Mouse (Mus musculus) hindbrain, embryonic 16.5 days (tissue): Measurements from ENCODE around the gene Copb1. TPM values are rescaled to one million over a fixed set of nuclear protein-coding genes. Genes with fewer than 3 reads are reported as not detected.
A peak's percentile ranks its signal among the peaks of the same experiment; 100 is the strongest.

Experiments used
- ATAC-seq: fragments of 200-750 bp; cut with Nextera tagmentation; 2 replicates; pipeline ENCODE4 v1.8.0; 2017; ENCODE audit warnings: moderate TSS enrichment, moderate library complexity
- H3K27ac ChIP-seq: fragments of 300-500 bp; sonication (generic); 2 replicates; pipeline ENCODE4 v1.5.1; 2014; ENCODE audit warnings: low read depth, mild to moderate bottlenecking, control low read depth, low read length, moderate library complexity
- H3K27me3 ChIP-seq: fragments of 300-500 bp; sonication (generic); replicated peaks from 2 replicates; pipeline ENCODE4 v1.6.1; 2014; ENCODE audit warnings: low read length; ENCODE audit not compliant: control insufficient read depth, insufficient read depth
- H3K36me3 ChIP-seq: fragments of 300-500 bp; sonication (generic); 2 replicates; pipeline ENCODE4 v1.6.1; 2014; ENCODE audit warnings: mild to moderate bottlenecking, low read length, moderate library complexity, mixed read lengths; ENCODE audit not compliant: control insufficient read depth, insufficient read depth
- H3K4me1 ChIP-seq: fragments of 300-500 bp; sonication (generic); 2 replicates; pipeline ENCODE4 v1.6.1; 2014; ENCODE audit warnings: low read depth, low read length; ENCODE audit not compliant: control insufficient read depth, insufficient read depth
- H3K4me2 ChIP-seq: fragments of 300-500 bp; sonication (generic); 2 replicates; pipeline ENCODE4 v1.6.1; 2014; ENCODE audit warnings: mild to moderate bottlenecking, low read length, control low read depth, moderate library complexity
- H3K4me3 ChIP-seq: fragments of 300-500 bp; sonication (generic); 2 replicates; pipeline ENCODE4 v1.5.1; 2014; ENCODE audit warnings: mild to moderate bottlenecking, low read length, control low read depth, moderate library complexity
- H3K9ac ChIP-seq: fragments of 300-500 bp; sonication (generic); 2 replicates; pipeline ENCODE4 v1.6.1; 2014; ENCODE audit warnings: low read depth, mild to moderate bottlenecking, control low read depth, low read length, moderate library complexity
- H3K9me3 ChIP-seq: fragments of 300-500 bp; sonication (generic); 2 replicates; pipeline ENCODE4 v1.6.1; 2014; ENCODE audit warnings: mild to moderate bottlenecking, low read length, moderate library complexity; ENCODE audit not compliant: control insufficient read depth
- WGBS: fragments of 180-500 bp; shearing (Covaris S2); extraction: QIAGEN DNeasy Blood & Tissue Kit; methylation state at CpG from one replicate; pipeline ENCODE4 v1.1.7; 2014; 5-methylcytosine and 5-hydroxymethylcytosine counted together
- polyA plus RNA-seq: library from polyadenylated mRNA; unstranded; fragments of >200 nt; fragmentation: Nextera tagmentation; extraction: Ambion mirVana; gene quantifications from 2 replicates; pipeline ENCODE4 v1.2.1, GENCODE M21; 2015

Copb1 gene
- polyA plus RNA-seq, 1 experiment from 2014 or later, result 86.6 TPM

DNA sequence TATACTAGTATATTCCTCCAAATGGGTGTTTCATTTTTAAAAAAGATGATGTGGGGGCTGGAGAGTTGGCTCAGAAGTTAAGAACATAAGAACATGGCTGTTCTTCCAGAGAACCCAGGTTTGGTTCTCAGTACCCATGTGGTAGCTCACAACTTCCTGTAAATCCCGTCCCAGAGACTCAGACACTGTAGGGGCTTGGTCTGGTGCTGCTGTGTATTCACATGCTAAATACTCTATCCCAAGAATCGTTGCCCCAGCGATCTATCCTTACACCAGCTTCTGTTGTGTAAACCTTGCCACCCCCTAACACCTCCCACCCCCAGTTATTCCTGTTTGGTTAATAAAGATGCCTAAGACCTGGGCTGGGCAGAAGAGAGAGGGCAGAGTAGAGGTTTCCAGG, 61.9 kb downstream of the Copb1 start:
- Histone ChIP-seq H3K36me3 (no peaks in the 10 kb centered on the region), H3K4me1 (no peaks in the 10 kb centered on the region), H3K27ac (no peak overlapping the region), H3K4me3 (no peak overlapping the region), H3K4me2 (no peak overlapping the region), H3K9ac (no peak overlapping the region), H3K27me3 (no peaks in the 10 kb centered on the region), H3K9me3 (no peaks in the 10 kb centered on the region)
- whole genome bisulfite sequencing, result 31% methylated on average over 3 of the region's 3 CpGs
- no peak for ATAC-seq

DNA sequence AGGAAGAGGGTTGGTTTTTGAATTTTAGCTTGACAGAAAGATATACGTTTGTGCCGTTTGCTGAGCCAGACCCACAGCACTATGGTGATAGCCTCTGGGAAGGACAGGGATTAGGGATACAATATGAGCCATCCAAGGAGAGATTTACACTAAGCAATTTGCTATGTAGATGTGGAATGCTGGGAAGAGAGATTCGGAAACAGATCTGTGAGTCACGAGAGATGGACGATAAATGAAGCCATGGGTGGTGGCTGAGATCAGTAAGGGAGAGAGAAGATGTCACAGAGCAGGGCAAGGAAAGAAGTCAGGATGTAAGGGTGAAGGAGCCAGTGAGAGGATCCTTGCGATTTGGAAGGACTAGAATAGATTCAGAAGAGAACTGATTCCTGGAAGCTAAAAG, 71.1 kb downstream of the Copb1 start:
- 70% methylated on average over 6 of the region's 6 CpGs for WGBS
- Histone ChIP-seq H3K4me2 (no peak overlapping the region), H3K27me3 (no peaks in the 10 kb centered on the region), H3K9ac (no peak overlapping the region), H3K36me3 (no peaks in the 10 kb centered on the region), H3K4me1 (peaks cover 6% of the 10 kb centered on the region), H3K4me3 (no peak overlapping the region), H3K27ac (no peak overlapping the region), H3K9me3 (no peaks in the 10 kb centered on the region)
- no peak for ATAC-seq

DNA sequence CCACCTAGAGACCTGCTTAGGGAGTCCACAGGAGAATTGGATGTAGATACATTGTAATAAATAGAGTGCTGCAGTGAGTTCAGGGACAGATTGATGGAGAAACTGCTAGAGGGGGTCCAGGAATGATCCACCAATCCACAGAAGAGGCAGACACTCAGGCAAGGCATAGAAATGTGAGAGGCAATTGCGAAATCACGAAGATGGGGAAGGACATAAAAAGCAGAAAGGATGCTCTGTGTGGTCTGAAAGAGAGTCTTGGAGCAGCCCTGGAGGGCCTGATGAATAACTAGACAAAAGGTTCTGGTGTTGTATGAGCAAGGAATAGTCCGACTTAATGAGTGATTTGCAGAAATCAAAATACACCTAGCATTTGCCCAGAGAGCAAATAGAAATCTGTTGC, 71.8 kb downstream of the Copb1 start:
- H3K27me3 ChIP-seq, result no peaks in the 10 kb centered on the region
- peaks cover 6% of the 10 kb centered on the region for H3K4me1 ChIP-seq
- H3K9me3 ChIP-seq, result no peaks in the 10 kb centered on the region
- H3K9ac ChIP-seq, result no peak overlapping the region
- no peaks in the 10 kb centered on the region for H3K36me3 ChIP-seq
- no peak overlapping the region for H3K4me2 ChIP-seq
- ATAC-seq, result no peak
- H3K4me3 ChIP-seq, result no peak overlapping the region
- no peak overlapping the region for H3K27ac ChIP-seq
- 81% methylated on average over 3 of the region's 3 CpGs for WGBS

DNA sequence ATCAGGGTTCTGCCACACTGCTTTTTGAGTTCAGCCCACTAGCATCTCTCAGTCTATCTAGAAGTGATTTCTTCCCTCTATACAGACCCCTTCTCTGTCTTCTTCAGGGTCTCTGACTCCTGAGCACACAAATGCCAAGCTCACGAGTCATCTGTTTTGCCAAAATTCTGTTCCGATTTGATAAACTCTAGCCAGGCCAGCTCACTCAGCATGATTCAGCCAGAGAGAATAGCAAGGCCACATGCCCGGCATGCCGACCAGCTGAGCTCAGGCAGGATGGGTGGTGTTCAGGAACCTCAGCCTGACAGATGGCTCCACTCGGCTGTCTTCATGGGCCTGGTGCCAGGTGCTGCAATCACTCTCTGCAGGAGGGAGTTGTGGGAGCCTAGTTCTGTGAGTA, 73.1 kb downstream of the Copb1 start:
- 13% methylated on average over 5 of the region's 5 CpGs for WGBS
- H3K27ac ChIP-seq, result no peak overlapping the region
- ATAC-seq, result peak; percentile 80

DNA sequence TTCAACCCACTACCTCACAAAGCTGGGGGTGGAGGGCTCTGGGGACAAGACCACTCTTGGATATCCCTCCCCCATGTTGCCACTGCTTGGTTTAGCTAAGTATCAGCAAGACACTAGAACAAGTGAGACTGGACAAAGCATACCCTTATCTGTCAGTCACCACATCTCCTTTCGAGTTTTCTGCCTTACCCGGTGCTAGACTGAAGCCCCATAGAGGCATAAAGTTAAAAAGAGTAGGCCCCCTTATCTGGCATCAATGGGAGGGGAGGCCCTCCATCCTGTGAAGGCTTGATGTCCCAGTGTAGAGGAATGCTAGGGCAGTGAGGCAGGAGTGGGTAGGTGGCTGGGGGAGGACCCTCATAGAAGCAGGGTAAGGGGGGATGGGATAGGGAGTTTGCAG, 77.9 kb downstream of the Copb1 start:
- Histone ChIP-seq H3K9ac (no peak overlapping the region), H3K4me1 (peaks cover 4% of the 10 kb centered on the region), H3K27me3 (no peaks in the 10 kb centered on the region), H3K27ac (no peak overlapping the region), H3K4me2 (no peak overlapping the region), H3K4me3 (no peak overlapping the region), H3K9me3 (no peaks in the 10 kb centered on the region), H3K36me3 (no peaks in the 10 kb centered on the region)
- 73% methylated on average over 2 of the region's 2 CpGs for WGBS
- no peak for ATAC-seq

More for the DNA sequence above, 73.1 kb downstream of the Copb1 start:
- H3K9ac ChIP-seq, result no peak overlapping the region
- H3K9me3 ChIP-seq, result no peaks in the 10 kb centered on the region
- no peaks in the 10 kb centered on the region for H3K27me3 ChIP-seq
- H3K4me3 ChIP-seq, result no peak overlapping the region
- H3K4me1 ChIP-seq, result peaks cover 6% of the 10 kb centered on the region
- H3K36me3 ChIP-seq, result no peaks in the 10 kb centered on the region
- no peak overlapping the region for H3K4me2 ChIP-seq

DNA sequence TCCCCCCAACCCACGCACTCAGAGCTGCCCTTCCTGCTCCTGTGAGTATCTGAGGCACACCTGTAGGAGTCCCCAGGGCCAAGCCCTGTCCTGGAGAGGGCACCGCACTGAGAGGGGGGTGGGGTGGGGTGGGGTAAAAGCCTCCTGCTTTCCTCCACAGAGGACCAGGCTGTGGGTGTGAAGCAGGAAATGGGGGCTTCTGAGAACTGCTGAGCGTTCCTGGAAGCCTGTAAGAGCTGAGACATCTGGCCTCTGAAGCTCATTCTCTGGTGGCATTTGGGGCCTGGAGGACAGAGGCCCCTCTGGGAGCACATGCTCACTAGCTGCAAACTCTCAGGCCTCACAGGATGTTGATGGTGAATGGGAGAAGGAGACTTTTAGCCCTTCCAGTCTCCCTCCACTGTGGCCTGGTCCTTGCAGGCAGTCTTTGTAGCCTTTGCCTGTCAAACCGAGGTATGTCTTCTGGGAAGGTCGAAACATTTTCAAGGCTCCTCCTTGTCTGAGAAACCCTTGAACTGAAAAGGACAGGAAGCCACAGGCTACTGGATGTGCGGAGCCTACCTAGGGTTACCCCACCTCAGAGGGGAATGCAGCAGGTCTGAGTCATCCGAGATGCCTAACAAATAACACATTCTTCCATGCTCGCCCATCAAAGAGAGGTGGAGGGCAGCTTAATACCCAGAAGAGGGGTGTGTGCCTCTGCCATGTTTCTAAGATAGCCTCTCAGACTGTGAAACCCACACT, 83.0 kb downstream of the Copb1 start:
- no peak overlapping the region for H3K4me3 ChIP-seq
- H3K9ac ChIP-seq, result no peak overlapping the region
- no peak overlapping the region for H3K27ac ChIP-seq
- no peaks in the 10 kb centered on the region for H3K36me3 ChIP-seq
- ATAC-seq, result no peak
- 65% methylated on average over 8 of the region's 8 CpGs for WGBS
- H3K27me3 ChIP-seq, result no peaks in the 10 kb centered on the region
- H3K4me1 ChIP-seq, result no peaks in the 10 kb centered on the region
- H3K9me3 ChIP-seq, result no peaks in the 10 kb centered on the region
- no peak overlapping the region for H3K4me2 ChIP-seq

DNA sequence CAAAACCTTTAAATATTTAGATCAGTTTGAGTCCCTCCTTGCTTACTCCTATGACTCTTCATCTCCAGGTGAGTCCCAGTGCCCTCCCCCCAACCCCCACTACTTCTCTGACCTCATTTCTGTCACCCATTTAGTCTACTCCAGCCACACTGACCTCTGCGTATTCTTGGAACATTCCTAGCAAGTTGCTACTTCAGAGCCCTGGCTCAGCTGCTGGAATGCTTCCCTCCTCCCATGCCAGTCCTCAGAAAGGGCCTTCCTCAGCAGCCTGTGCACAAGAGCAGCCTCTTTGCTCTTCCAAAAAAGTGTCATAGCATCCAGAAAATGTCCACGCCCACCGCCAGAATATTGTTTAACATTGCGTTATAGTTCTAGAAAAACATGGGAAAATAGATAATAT, 84.5 kb downstream of the Copb1 start:
- Histone ChIP-seq H3K4me2 (no peak overlapping the region), H3K4me1 (no peaks in the 10 kb centered on the region), H3K4me3 (no peak overlapping the region), H3K27me3 (no peaks in the 10 kb centered on the region), H3K9ac (no peak overlapping the region), H3K9me3 (no peaks in the 10 kb centered on the region), H3K27ac (no peak overlapping the region), H3K36me3 (no peaks in the 10 kb centered on the region)
- ATAC-seq, result no peak
- WGBS, result 93% methylated on average over 4 of the region's 4 CpGs

DNA sequence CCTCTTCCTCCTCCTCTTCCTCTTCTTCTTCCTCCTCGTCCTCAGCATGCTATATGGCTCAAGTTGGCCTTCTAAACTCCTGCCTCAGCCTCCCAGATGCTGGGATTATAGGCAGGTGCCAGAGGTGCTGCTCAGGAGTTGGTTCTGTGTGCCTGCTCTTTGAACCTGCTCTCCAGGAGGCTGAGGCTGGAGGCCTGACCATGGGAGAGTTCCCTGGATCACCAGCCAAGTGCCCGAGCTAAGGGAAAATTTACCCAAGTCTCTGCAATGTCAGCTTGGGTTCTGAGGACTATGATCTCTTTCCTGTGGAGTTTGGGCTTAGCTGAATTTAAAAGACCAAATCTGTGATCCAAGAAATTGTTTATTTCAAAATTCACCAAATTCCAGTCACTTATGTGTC, 85.1 kb downstream of the Copb1 start:
- no peak overlapping the region for H3K27ac ChIP-seq
- no peaks in the 10 kb centered on the region for H3K9me3 ChIP-seq
- WGBS, result 67% methylated on average over 2 of the region's 2 CpGs
- no peak overlapping the region for H3K4me2 ChIP-seq
- no peak for ATAC-seq
- no peaks in the 10 kb centered on the region for H3K27me3 ChIP-seq
- no peak overlapping the region for H3K9ac ChIP-seq
- H3K36me3 ChIP-seq, result no peaks in the 10 kb centered on the region
- H3K4me3 ChIP-seq, result no peak overlapping the region
- no peaks in the 10 kb centered on the region for H3K4me1 ChIP-seq
